Mouse (Mus musculus): ENCODE data around the gene Rrn3.

The Rrn3 gene

GRCm38 (mm10) chr16:13845031-13845430 lies 64.5 kb downstream of the Rrn3 start:
- H3K27me3 ChIP-seq (ENCODE audit: insufficient read depth, low read length) = no peaks in the 10 kb centered on the region
- H3K9me3 ChIP-seq (ENCODE audit: low read length) = no peaks in the 10 kb centered on the region
- no peak for TF ChIP-seq POU5F1 (IDR thresholded peaks at IDR 0.05; ENCODE audit: borderline replicate concordance, low read length)
- TF ChIP-seq CTCF (conservative IDR thresholded peaks at IDR 0.05; ENCODE audit: low read length) = no peak
- no peak for TF ChIP-seq NANOG (IDR thresholded peaks at IDR 0.05; ENCODE audit: borderline replicate concordance, low read length)
- 0 out of 2 replicates have a peak, but pooled peaks cover 3% of the 10 kb centered on the region for H3K4me1 ChIP-seq (replicated peaks; ENCODE audit: low read depth, low read length)
- no peak overlapping the region for H3K4me3 ChIP-seq (replicated peaks; ENCODE audit: low read length)
- peaks cover 76% of the 10 kb centered on the region for H3K36me3 ChIP-seq (ENCODE audit: insufficient read depth, low read length)

- no peaks in the 10 kb centered on the region for H3K9me3 ChIP-seq (ENCODE audit: low read length)
- H3K36me3 ChIP-seq (ENCODE audit: insufficient read depth, low read length) = peaks cover 64% of the 10 kb centered on the region
- H3K4me3 ChIP-seq (replicated peaks; ENCODE audit: low read length) = no peak overlapping the region
- TF ChIP-seq CTCF (conservative IDR thresholded peaks at IDR 0.05; ENCODE audit: low read length) (no peak), NANOG (IDR thresholded peaks at IDR 0.05; ENCODE audit: borderline replicate concordance, low read length) (no peak), POU5F1 (IDR thresholded peaks at IDR 0.05; ENCODE audit: borderline replicate concordance, low read length) (no peak)
- 0 out of 2 replicates have a peak, but pooled peaks cover 3% of the 10 kb centered on the region for H3K4me1 ChIP-seq (replicated peaks; ENCODE audit: low read depth, low read length)
- no peaks in the 10 kb centered on the region for H3K27me3 ChIP-seq (ENCODE audit: insufficient read depth, low read length)
Observed at GRCm38 (mm10) chr16:13846675-13847074, 66.2 kb downstream of the Rrn3 start.

- Histone ChIP-seq H3K27me3 (ENCODE audit: insufficient read depth, low read length) (no peaks in the 10 kb centered on the region), H3K9me3 (ENCODE audit: low read length) (no peaks in the 10 kb centered on the region), H3K4me1 (replicated peaks; ENCODE audit: low read depth, low read length) (peaks cover 6% of the 10 kb centered on the region; the same call in 1 of the 2 replicates), H3K36me3 (ENCODE audit: insufficient read depth, low read length) (peaks cover 55% of the 10 kb centered on the region), H3K4me3 (replicated peaks; ENCODE audit: low read length) (no peak overlapping the region)
- TF ChIP-seq POU5F1 (IDR thresholded peaks at IDR 0.05; ENCODE audit: borderline replicate concordance, low read length) (no peak), NANOG (IDR thresholded peaks at IDR 0.05; ENCODE audit: borderline replicate concordance, low read length) (no peak), CTCF (conservative IDR thresholded peaks at IDR 0.05; ENCODE audit: low read length) (no peak)
Observed at GRCm38 (mm10) chr16:13848310-13848709, 67.8 kb downstream of the Rrn3 start.

GRCm38 (mm10) chr16:13851446-13851845 lies 70.9 kb downstream of the Rrn3 start:
- TF ChIP-seq NANOG (IDR thresholded peaks at IDR 0.05; ENCODE audit: borderline replicate concordance, low read length) (no peak), CTCF (conservative IDR thresholded peaks at IDR 0.05; ENCODE audit: low read length) (no peak), POU5F1 (IDR thresholded peaks at IDR 0.05; ENCODE audit: borderline replicate concordance, low read length) (no peak)
- H3K4me3 ChIP-seq (replicated peaks; ENCODE audit: low read length) = no peak overlapping the region
- H3K9me3 ChIP-seq (ENCODE audit: low read length) = no peaks in the 10 kb centered on the region
- H3K4me1 ChIP-seq (replicated peaks; ENCODE audit: low read depth, low read length) = peaks cover 11% of the 10 kb centered on the region
- peaks cover 47% of the 10 kb centered on the region for H3K36me3 ChIP-seq (ENCODE audit: insufficient read depth, low read length)
- no peaks in the 10 kb centered on the region for H3K27me3 ChIP-seq (ENCODE audit: insufficient read depth, low read length)

GRCm38 (mm10) chr16:13853886-13854285 lies 73.4 kb downstream of the Rrn3 start:
- peaks cover 11% of the 10 kb centered on the region for H3K4me1 ChIP-seq (replicated peaks; ENCODE audit: low read depth, low read length)
- TF ChIP-seq NANOG (IDR thresholded peaks at IDR 0.05; ENCODE audit: borderline replicate concordance, low read length) = no peak
- no peaks in the 10 kb centered on the region for H3K9me3 ChIP-seq (ENCODE audit: low read length)
- no peak overlapping the region for H3K4me3 ChIP-seq (replicated peaks; ENCODE audit: low read length)
- H3K36me3 ChIP-seq (ENCODE audit: insufficient read depth, low read length) = peaks cover 48% of the 10 kb centered on the region
- H3K27me3 ChIP-seq (ENCODE audit: insufficient read depth, low read length) = no peaks in the 10 kb centered on the region

All from E14TG2a.4 (cell line).